ENCODE assay signal across 23 mouse cellular contexts in genomic region chr7:88116724-88117409, GRCm38 (mm10).
DNase-seq lines count a peak whose midpoint lies in the region; ATAC-seq and TF ChIP-seq lines count a peak whose summit lies in the region.
"Had no signal": no experiment of that assay in that cellular context is flagged by ENCODE, and none has a peak within 500 bp of the region (broad histone marks: within the 10 kb centered on the region; RNA-seq: fewer than 3 reads in every experiment).

No protein-coding gene starts in this region.

- no peaks in the 10 kb centered on the region for H3K9me3 ChIP-seq in hindbrain, postnatal 0 days (ENCODE audit: low read length)
- H3K9me3 ChIP-seq in hindbrain, embryonic 11.5 days (ENCODE audit: control insufficient read depth, low read length), result no peaks in the 10 kb centered on the region
- no peaks in the 10 kb centered on the region for H3K9me3 ChIP-seq in forebrain, postnatal 0 days (ENCODE audit: low read length)
- H3K9me3 ChIP-seq: embryonic facial prominence, embryonic 15.5 days; heart, embryonic 10.5 days; heart, embryonic 13.5 days; hindbrain, embryonic 13.5 days had no signal

- H3K27me3 ChIP-seq in hindbrain, postnatal 0 days (ENCODE audit: insufficient read depth, low read length), result no peaks in the 10 kb centered on the region
- H3K27me3 ChIP-seq in hindbrain, embryonic 11.5 days (ENCODE audit: control insufficient read depth, insufficient read depth, low read length), result no peaks in the 10 kb centered on the region
- no peaks in the 10 kb centered on the region for H3K27me3 ChIP-seq in forebrain, postnatal 0 days (ENCODE audit: insufficient read depth, low read length)
- H3K27me3 ChIP-seq: embryonic facial prominence, embryonic 15.5 days; heart, embryonic 13.5 days; hindbrain, embryonic 13.5 days had no signal

- H3K9ac ChIP-seq in hindbrain, postnatal 0 days (replicated peaks; ENCODE audit: low read length), result no peak overlapping the region
- no peak overlapping the region for H3K9ac ChIP-seq in hindbrain, embryonic 11.5 days (ENCODE audit: low read depth, low read length)
- no peak overlapping the region for H3K9ac ChIP-seq in forebrain, postnatal 0 days
- H3K9ac ChIP-seq: embryonic facial prominence, embryonic 15.5 days; heart, embryonic 13.5 days; hindbrain, embryonic 13.5 days had no signal

- no peaks in the 10 kb centered on the region for H3K36me3 ChIP-seq in hindbrain, postnatal 0 days (ENCODE audit: insufficient read depth, low read length)
- no peaks in the 10 kb centered on the region for H3K36me3 ChIP-seq in hindbrain, embryonic 11.5 days (ENCODE audit: control insufficient read depth, insufficient read depth, low read length)
- H3K36me3 ChIP-seq in forebrain, postnatal 0 days (ENCODE audit: insufficient read depth), result no peaks in the 10 kb centered on the region
- H3K36me3 ChIP-seq: embryonic facial prominence, embryonic 15.5 days; heart, embryonic 10.5 days; heart, embryonic 13.5 days; hindbrain, embryonic 13.5 days had no signal

- no peak overlapping the region for H3K4me3 ChIP-seq in hindbrain, postnatal 0 days (ENCODE audit: low read length)
- no peak overlapping the region for H3K4me3 ChIP-seq in hindbrain, embryonic 11.5 days (ENCODE audit: low read depth, low read length)
- no peak overlapping the region for H3K4me3 ChIP-seq in forebrain, postnatal 0 days (ENCODE audit: low read depth, low read length)
- H3K4me3 ChIP-seq: embryonic facial prominence, embryonic 15.5 days; heart, adult 2 months; heart, embryonic 10.5 days; heart, embryonic 13.5 days; hindbrain, embryonic 13.5 days had no signal

- peak; percentile 8 for DNase-seq in hindbrain, postnatal 0 days (ENCODE audit: low spot score)
- no peak for DNase-seq in hindbrain, embryonic 11.5 days (ENCODE audit: low spot score)
- no peak for DNase-seq in forebrain, postnatal 0 days
- DNase-seq in urinary bladder, postnatal 36 days (ENCODE audit: low spot score in 2 of 2), result no peak
- DNase-seq: adrenal gland, adult 2 months; adrenal gland, postnatal 14 days; cerebellum, adult 11 months; cerebellum, adult 2 months; cerebellum, adult 9-11 months; cerebellum, postnatal 25 days; embryo, embryonic 11 days; gastrocnemius, postnatal 25 days; heart, adult 2 months; heart, postnatal 14 days; heart, postnatal 4 days had no signal

- no peak for ATAC-seq in hindbrain, postnatal 0 days
- ATAC-seq in hindbrain, embryonic 11.5 days (ENCODE audit: low FRiP score), result no peak
- ATAC-seq in common myeloid progenitor, adult 5-6 weeks (replicated peaks; ENCODE audit: low read depth, poor library complexity, severe bottlenecking), result 0 out of 2 replicates have a peak, but pooled peaks have one; percentile 29
- peak; percentile 92 for ATAC-seq in granulocyte monocyte progenitor cell, adult 5-6 weeks (replicated peaks; ENCODE audit: poor library complexity, severe bottlenecking)
- no peak for ATAC-seq in forebrain, postnatal 0 days
- ATAC-seq: CD4-positive, CD25-positive, alpha-beta regulatory T cell, adult 4 months; forebrain, embryonic 14.5 days had no signal

- H3K4me2 ChIP-seq in hindbrain, postnatal 0 days (ENCODE audit: low read depth, low read length), result no peak overlapping the region
- no peak overlapping the region for H3K4me2 ChIP-seq in hindbrain, embryonic 11.5 days (replicated peaks; ENCODE audit: low read depth, low read length)
- H3K4me2 ChIP-seq in forebrain, postnatal 0 days (ENCODE audit: low read depth), result no peak overlapping the region
- H3K4me2 ChIP-seq: embryonic facial prominence, embryonic 15.5 days; heart, embryonic 13.5 days; hindbrain, embryonic 13.5 days had no signal

- H3K27ac ChIP-seq in hindbrain, postnatal 0 days, result no peak overlapping the region
- H3K27ac ChIP-seq in hindbrain, embryonic 11.5 days (ENCODE audit: low read depth, low read length), result no peak overlapping the region
- no peak overlapping the region for H3K27ac ChIP-seq in forebrain, postnatal 0 days (ENCODE audit: low read depth, low read length)
- H3K27ac ChIP-seq: embryonic facial prominence, embryonic 15.5 days; heart, adult 2 months; heart, embryonic 10.5 days; heart, embryonic 13.5 days; hindbrain, embryonic 13.5 days had no signal

- WGBS in hindbrain, postnatal 0 days, result 64% methylated on average over 6 of the region's 6 CpGs
- WGBS in hindbrain, embryonic 11.5 days, result 75% methylated on average over 6 of the region's 6 CpGs
- WGBS in forebrain, postnatal 0 days, result 61% methylated on average over 6 of the region's 6 CpGs

- no peak for TF ChIP-seq CTCF in hindbrain, postnatal 0 days (IDR thresholded peaks at IDR 0.05; ENCODE audit: low read depth)
- no peak for TF ChIP-seq CTCF in forebrain, postnatal 0 days (IDR thresholded peaks at IDR 0.05; ENCODE audit: low read depth)

- H3K4me1 ChIP-seq in hindbrain, postnatal 0 days (ENCODE audit: insufficient read depth, low read length), result no peaks in the 10 kb centered on the region
- no peaks in the 10 kb centered on the region for H3K4me1 ChIP-seq in hindbrain, embryonic 11.5 days (replicated peaks; ENCODE audit: control insufficient read depth, insufficient read depth, low read length)
- H3K4me1 ChIP-seq in forebrain, postnatal 0 days (ENCODE audit: insufficient read depth), result no peaks in the 10 kb centered on the region
- H3K4me1 ChIP-seq: embryonic facial prominence, embryonic 15.5 days; heart, embryonic 10.5 days; heart, embryonic 13.5 days; hindbrain, embryonic 13.5 days had no signal

Comparison
In these comparisons a context has a peak if more than half of its experiments do, and no peak if none do; other contexts are left out.
1. ATAC-seq: peak in common myeloid progenitor, adult 5-6 weeks (single experiment) and granulocyte monocyte progenitor cell, adult 5-6 weeks (single experiment); none in hindbrain, postnatal 0 days (single experiment), hindbrain, embryonic 11.5 days (single experiment) and forebrain, postnatal 0 days (single experiment).